Mouse (Mus musculus): Measurements from ENCODE around the gene Setd1b.

Gene Setd1b

GRCm38 (mm10) chr5:123142161-123143157, at the start of gene Setd1b:
Setd1b (plus strand) TSS chr5:123142193.
- DNase-seq (ENCODE audit: low spot score) = peak; percentile 62

- no peak for DNase-seq (ENCODE audit: low spot score)
These were observed 48.8 kb upstream of the Setd1b start for GRCm38 (mm10) chr5:123093077-123093633.

- no peak for DNase-seq (ENCODE audit: low spot score)
These were observed 47.6 kb upstream of the Setd1b start for GRCm38 (mm10) chr5:123094238-123094991.

GRCm38 (mm10) chr5:123096299-123096698, 45.7 kb upstream of the Setd1b start:
- no peak for DNase-seq (ENCODE audit: low spot score)

- no peak for DNase-seq (ENCODE audit: low spot score)
These were observed 43.5 kb upstream of the Setd1b start for GRCm38 (mm10) chr5:123098487-123098886.

GRCm38 (mm10) chr5:123102376-123102775, 39.6 kb upstream of the Setd1b start:
- no peak for DNase-seq (ENCODE audit: low spot score)

- DNase-seq (ENCODE audit: low spot score) = no peak
These were observed 38.4 kb upstream of the Setd1b start for GRCm38 (mm10) chr5:123103556-123103955.

- no peak for DNase-seq (ENCODE audit: low spot score)
These were observed 37.2 kb upstream of the Setd1b start for GRCm38 (mm10) chr5:123104769-123105168.

GRCm38 (mm10) chr5:123109452-123110203, 32.4 kb upstream of the Setd1b start:
- no peak for DNase-seq (ENCODE audit: low spot score)

GRCm38 (mm10) chr5:123110296-123110721, 31.7 kb upstream of the Setd1b start:
- DNase-seq (ENCODE audit: low spot score) = no peak

- no peak for DNase-seq (ENCODE audit: low spot score)
These were observed 27.9 kb upstream of the Setd1b start for GRCm38 (mm10) chr5:123114109-123114508.

GRCm38 (mm10) chr5:123114924-123115323, 27.1 kb upstream of the Setd1b start:
- no peak for DNase-seq (ENCODE audit: low spot score)

- no peak for DNase-seq (ENCODE audit: low spot score)
These were observed 25.9 kb upstream of the Setd1b start for GRCm38 (mm10) chr5:123116080-123116479.

GRCm38 (mm10) chr5:123117257-123117656, 24.7 kb upstream of the Setd1b start:
- DNase-seq (ENCODE audit: low spot score) = peak; percentile 81

GRCm38 (mm10) chr5:123117773-123118172, 24.2 kb upstream of the Setd1b start:
- no peak for DNase-seq (ENCODE audit: low spot score)

GRCm38 (mm10) chr5:123118826-123119225, 23.2 kb upstream of the Setd1b start:
- DNase-seq (ENCODE audit: low spot score) = no peak

- DNase-seq (ENCODE audit: low spot score) = no peak
These were observed 21.3 kb upstream of the Setd1b start for GRCm38 (mm10) chr5:123120624-123121215.

- DNase-seq (ENCODE audit: low spot score) = no peak
These were observed 19.8 kb upstream of the Setd1b start for GRCm38 (mm10) chr5:123122181-123122580.

- no peak for DNase-seq (ENCODE audit: low spot score)
These were observed 16.9 kb upstream of the Setd1b start for GRCm38 (mm10) chr5:123125105-123125504.

- DNase-seq (ENCODE audit: low spot score) = no peak
These were observed 16.2 kb upstream of the Setd1b start for GRCm38 (mm10) chr5:123125638-123126406.

- DNase-seq (ENCODE audit: low spot score) = no peak
These were observed 15.0 kb upstream of the Setd1b start for GRCm38 (mm10) chr5:123127031-123127430.

Data from urinary bladder, postnatal 14 days (tissue).